Mouse (Mus musculus): ENCODE data around the gene St7. TPM values are rescaled to one million over a fixed set of nuclear protein-coding genes. Genes with fewer than 3 reads are reported as not detected.

St7 gene
- polyA plus RNA-seq, 1 experiment: 62.0 TPM

GRCm38 (mm10) chr6:17867796-17868195, 175.1 kb downstream of the St7 start:
- no peak for DNase-seq (ENCODE audit: low read depth)
- no peak for TF ChIP-seq CTCF (IDR thresholded peaks at IDR 0.05; ENCODE audit: borderline replicate concordance, extremely low read depth, insufficient read depth, insufficient read length)
- no peak for TF ChIP-seq POLR2A (IDR thresholded peaks at IDR 0.05; ENCODE audit: borderline replicate concordance, extremely low read depth, insufficient read depth, insufficient read length, poor library complexity, severe bottlenecking)

GRCm38 (mm10) chr6:17871831-17872372, 179.2 kb downstream of the St7 start:
- peak; percentile 18 for DNase-seq (ENCODE audit: low read depth)

GRCm38 (mm10) chr6:17875606-17876005, 182.9 kb downstream of the St7 start:
- peak; percentile 23 for DNase-seq (ENCODE audit: low read depth)
- no peak for TF ChIP-seq POLR2A (IDR thresholded peaks at IDR 0.05; ENCODE audit: borderline replicate concordance, extremely low read depth, insufficient read depth, insufficient read length, poor library complexity, severe bottlenecking)
- no peak for TF ChIP-seq CTCF (IDR thresholded peaks at IDR 0.05; ENCODE audit: borderline replicate concordance, extremely low read depth, insufficient read depth, insufficient read length)

More at GRCm38 (mm10) chr6:17871831-17872372, 179.2 kb downstream of the St7 start:
- TF ChIP-seq CTCF (IDR thresholded peaks at IDR 0.05; ENCODE audit: borderline replicate concordance, extremely low read depth, insufficient read depth, insufficient read length) (no peak), POLR2A (IDR thresholded peaks at IDR 0.05; ENCODE audit: borderline replicate concordance, extremely low read depth, insufficient read depth, insufficient read length, poor library complexity, severe bottlenecking) (no peak)

GRCm38 (mm10) chr6:17876023-17876613, 183.4 kb downstream of the St7 start:
- peak; percentile 76 for DNase-seq (ENCODE audit: low read depth)

GRCm38 (mm10) chr6:17876670-17877179, 184.0 kb downstream of the St7 start:
- TF ChIP-seq CTCF (IDR thresholded peaks at IDR 0.05; ENCODE audit: borderline replicate concordance, extremely low read depth, insufficient read depth, insufficient read length) (no peak), POLR2A (IDR thresholded peaks at IDR 0.05; ENCODE audit: borderline replicate concordance, extremely low read depth, insufficient read depth, insufficient read length, poor library complexity, severe bottlenecking) (no peak)
- DNase-seq (ENCODE audit: low read depth): no peak

More at GRCm38 (mm10) chr6:17876023-17876613, 183.4 kb downstream of the St7 start:
- no peak for TF ChIP-seq POLR2A (IDR thresholded peaks at IDR 0.05; ENCODE audit: borderline replicate concordance, extremely low read depth, insufficient read depth, insufficient read length, poor library complexity, severe bottlenecking)
- no peak for TF ChIP-seq CTCF (IDR thresholded peaks at IDR 0.05; ENCODE audit: borderline replicate concordance, extremely low read depth, insufficient read depth, insufficient read length)

GRCm38 (mm10) chr6:17882943-17883342, 190.2 kb downstream of the St7 start:
- TF ChIP-seq CTCF (IDR thresholded peaks at IDR 0.05; ENCODE audit: borderline replicate concordance, extremely low read depth, insufficient read depth, insufficient read length) (no peak), POLR2A (IDR thresholded peaks at IDR 0.05; ENCODE audit: borderline replicate concordance, extremely low read depth, insufficient read depth, insufficient read length, poor library complexity, severe bottlenecking) (no peak)
- no peak for DNase-seq (ENCODE audit: low read depth)

GRCm38 (mm10) chr6:17887765-17888164, 195.0 kb downstream of the St7 start:
- no peak for DNase-seq (ENCODE audit: low read depth)
- no peak for TF ChIP-seq CTCF (IDR thresholded peaks at IDR 0.05; ENCODE audit: borderline replicate concordance, extremely low read depth, insufficient read depth, insufficient read length)
- TF ChIP-seq POLR2A (IDR thresholded peaks at IDR 0.05; ENCODE audit: borderline replicate concordance, extremely low read depth, insufficient read depth, insufficient read length, poor library complexity, severe bottlenecking): no peak

- TF ChIP-seq CTCF (IDR thresholded peaks at IDR 0.05; ENCODE audit: borderline replicate concordance, extremely low read depth, insufficient read depth, insufficient read length) (no peak), POLR2A (IDR thresholded peaks at IDR 0.05; ENCODE audit: borderline replicate concordance, extremely low read depth, insufficient read depth, insufficient read length, poor library complexity, severe bottlenecking) (no peak)
- DNase-seq (ENCODE audit: low read depth): no peak
These were observed 202.8 kb downstream of the St7 start for GRCm38 (mm10) chr6:17895562-17895961.

- TF ChIP-seq CTCF (IDR thresholded peaks at IDR 0.05; ENCODE audit: borderline replicate concordance, extremely low read depth, insufficient read depth, insufficient read length) (no peak), POLR2A (IDR thresholded peaks at IDR 0.05; ENCODE audit: borderline replicate concordance, extremely low read depth, insufficient read depth, insufficient read length, poor library complexity, severe bottlenecking) (no peak)
- no peak for DNase-seq (ENCODE audit: low read depth)
These were observed 205.8 kb downstream of the St7 start for GRCm38 (mm10) chr6:17898539-17898938.

GRCm38 (mm10) chr6:17903355-17903754, 210.6 kb downstream of the St7 start:
- TF ChIP-seq POLR2A (IDR thresholded peaks at IDR 0.05; ENCODE audit: borderline replicate concordance, extremely low read depth, insufficient read depth, insufficient read length, poor library complexity, severe bottlenecking): no peak
- no peak for TF ChIP-seq CTCF (IDR thresholded peaks at IDR 0.05; ENCODE audit: borderline replicate concordance, extremely low read depth, insufficient read depth, insufficient read length)

GRCm38 (mm10) chr6:17905776-17906175, 213.0 kb downstream of the St7 start:
- no peak for TF ChIP-seq POLR2A (IDR thresholded peaks at IDR 0.05; ENCODE audit: borderline replicate concordance, extremely low read depth, insufficient read depth, insufficient read length, poor library complexity, severe bottlenecking)
- TF ChIP-seq CTCF (IDR thresholded peaks at IDR 0.05; ENCODE audit: borderline replicate concordance, extremely low read depth, insufficient read depth, insufficient read length): no peak

More at GRCm38 (mm10) chr6:17903355-17903754, 210.6 kb downstream of the St7 start:
- no peak for DNase-seq (ENCODE audit: low read depth)

GRCm38 (mm10) chr6:17906289-17906688, 213.6 kb downstream of the St7 start:
- DNase-seq (ENCODE audit: low read depth): peak; percentile 40
- no peak for TF ChIP-seq CTCF (IDR thresholded peaks at IDR 0.05; ENCODE audit: borderline replicate concordance, extremely low read depth, insufficient read depth, insufficient read length)
- no peak for TF ChIP-seq POLR2A (IDR thresholded peaks at IDR 0.05; ENCODE audit: borderline replicate concordance, extremely low read depth, insufficient read depth, insufficient read length, poor library complexity, severe bottlenecking)

More at GRCm38 (mm10) chr6:17905776-17906175, 213.0 kb downstream of the St7 start:
- no peak for DNase-seq (ENCODE audit: low read depth)
